Mouse (Mus musculus): ENCODE data around the gene C2cd5. TPM values are rescaled to one million over a fixed set of nuclear protein-coding genes. Genes with fewer than 3 reads are reported as not detected.

C2cd5 gene
- polyA plus RNA-seq, 1 experiment from 2014 or later: 33.3 TPM

GRCm38 (mm10) chr6:143073476-143073875, 26.5 kb downstream of the C2cd5 start:
- no peak for ATAC-seq (ENCODE audit: insufficient number of reproducible peaks, insufficient read depth, low FRiP score, low TSS enrichment, low read depth)
- Histone ChIP-seq H3K27ac (no peak overlapping the region), H3K4me3 (replicated peaks) (no peak overlapping the region), H3K4me2 (no peak overlapping the region), H3K9me3 (no peaks in the 10 kb centered on the region), H3K4me1 (replicated peaks) (no peaks in the 10 kb centered on the region), H3K27me3 (no peaks in the 10 kb centered on the region), H3K9ac (replicated peaks) (no peak overlapping the region), H3K36me3 (peaks cover 62% of the 10 kb centered on the region)
- 84% methylated on average over 6 of the region's 6 CpGs for WGBS

DNA sequence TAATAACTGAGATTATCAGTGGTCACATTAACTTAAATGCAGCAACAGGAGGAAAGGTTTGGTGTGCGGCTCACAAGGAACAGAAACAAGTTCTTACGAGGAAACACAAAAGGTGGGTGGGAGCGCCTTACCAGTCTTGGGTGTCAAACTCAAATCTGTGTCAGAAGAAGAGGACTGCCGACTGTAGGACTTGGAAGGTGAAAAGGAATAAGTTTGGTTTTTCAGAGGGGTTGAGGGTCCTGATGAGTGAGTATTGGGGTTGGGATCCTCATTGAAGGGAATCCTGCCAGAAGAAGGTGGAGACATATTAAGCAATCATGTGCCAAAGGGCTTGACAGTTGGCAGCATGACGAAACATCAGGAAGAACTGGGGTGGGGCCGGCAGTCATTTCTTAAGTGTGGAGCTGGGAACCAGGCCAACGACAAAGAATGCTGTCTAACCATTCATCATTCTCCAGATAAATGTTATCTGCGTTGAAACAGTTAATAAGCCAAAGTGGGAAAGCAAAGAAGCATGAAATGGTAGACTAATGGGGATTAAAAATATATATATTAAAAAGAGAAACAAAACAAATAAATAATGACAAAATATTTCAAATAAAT, 27.4 kb downstream of the C2cd5 start:
- H3K9me3 ChIP-seq: no peaks in the 10 kb centered on the region
- H3K9ac ChIP-seq (replicated peaks): no peak overlapping the region
- no peak overlapping the region for H3K27ac ChIP-seq
- H3K4me2 ChIP-seq: no peak overlapping the region
- 85% methylated on average over 8 of the region's 8 CpGs for WGBS
- no peaks in the 10 kb centered on the region for H3K27me3 ChIP-seq
- H3K36me3 ChIP-seq: peaks cover 55% of the 10 kb centered on the region
- ATAC-seq (ENCODE audit: insufficient number of reproducible peaks, insufficient read depth, low FRiP score, low TSS enrichment, low read depth): no peak
- H3K4me3 ChIP-seq (replicated peaks): no peak overlapping the region
- no peaks in the 10 kb centered on the region for H3K4me1 ChIP-seq (replicated peaks)

DNA sequence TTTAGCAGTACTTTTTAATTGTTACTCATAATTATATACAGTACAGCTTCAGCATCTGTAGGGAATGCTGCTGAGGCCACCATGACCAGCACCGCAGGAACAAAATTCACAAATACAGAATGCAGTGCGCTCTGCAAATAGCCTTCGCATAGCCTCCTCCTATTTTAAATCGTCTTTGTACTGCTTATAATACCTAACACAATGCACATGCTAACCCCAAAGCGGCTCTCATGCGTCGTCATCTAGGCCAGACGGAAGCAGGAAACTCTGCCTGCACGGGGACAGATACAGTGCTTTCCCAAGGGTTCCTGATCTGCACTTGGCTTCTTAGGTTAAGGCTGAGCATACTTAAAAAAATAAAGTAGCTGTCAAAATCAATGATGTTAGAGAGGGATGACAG, 29.2 kb downstream of the C2cd5 start:
- H3K27ac ChIP-seq: no peak overlapping the region
- H3K36me3 ChIP-seq: peaks cover 45% of the 10 kb centered on the region
- no peak overlapping the region for H3K4me3 ChIP-seq (replicated peaks)
- H3K4me2 ChIP-seq: no peak overlapping the region
- ATAC-seq (ENCODE audit: insufficient number of reproducible peaks, insufficient read depth, low FRiP score, low TSS enrichment, low read depth): no peak
- no peaks in the 10 kb centered on the region for H3K27me3 ChIP-seq
- no peak overlapping the region for H3K9ac ChIP-seq (replicated peaks)
- H3K9me3 ChIP-seq: no peaks in the 10 kb centered on the region
- H3K4me1 ChIP-seq (replicated peaks): no peaks in the 10 kb centered on the region
- 88% methylated on average over 9 of the region's 9 CpGs for WGBS

- Histone ChIP-seq H3K27ac (no peak overlapping the region), H3K27me3 (no peaks in the 10 kb centered on the region), H3K9ac (replicated peaks) (no peak overlapping the region), H3K4me3 (replicated peaks) (no peak overlapping the region), H3K9me3 (no peaks in the 10 kb centered on the region), H3K36me3 (peaks cover 44% of the 10 kb centered on the region), H3K4me1 (replicated peaks) (no peaks in the 10 kb centered on the region), H3K4me2 (no peak overlapping the region)
- 88% methylated on average over 5 of the region's 5 CpGs for WGBS
- no peak for ATAC-seq (ENCODE audit: insufficient number of reproducible peaks, insufficient read depth, low FRiP score, low TSS enrichment, low read depth)
These were observed 29.9 kb downstream of the C2cd5 start for GRCm38 (mm10) chr6:143070019-143070418.

- H3K4me2 ChIP-seq: no peak overlapping the region
- no peak overlapping the region for H3K9ac ChIP-seq (replicated peaks)
- no peak overlapping the region for H3K4me3 ChIP-seq (replicated peaks)
- 90% methylated on average over 8 of the region's 8 CpGs for WGBS
- H3K9me3 ChIP-seq: no peaks in the 10 kb centered on the region
- no peak overlapping the region for H3K27ac ChIP-seq
- H3K4me1 ChIP-seq (replicated peaks): no peaks in the 10 kb centered on the region
- H3K27me3 ChIP-seq: no peaks in the 10 kb centered on the region
- no peak for ATAC-seq (ENCODE audit: insufficient number of reproducible peaks, insufficient read depth, low FRiP score, low TSS enrichment, low read depth)
- peaks cover 43% of the 10 kb centered on the region for H3K36me3 ChIP-seq
These were observed 30.3 kb downstream of the C2cd5 start for GRCm38 (mm10) chr6:143069606-143070005.

DNA sequence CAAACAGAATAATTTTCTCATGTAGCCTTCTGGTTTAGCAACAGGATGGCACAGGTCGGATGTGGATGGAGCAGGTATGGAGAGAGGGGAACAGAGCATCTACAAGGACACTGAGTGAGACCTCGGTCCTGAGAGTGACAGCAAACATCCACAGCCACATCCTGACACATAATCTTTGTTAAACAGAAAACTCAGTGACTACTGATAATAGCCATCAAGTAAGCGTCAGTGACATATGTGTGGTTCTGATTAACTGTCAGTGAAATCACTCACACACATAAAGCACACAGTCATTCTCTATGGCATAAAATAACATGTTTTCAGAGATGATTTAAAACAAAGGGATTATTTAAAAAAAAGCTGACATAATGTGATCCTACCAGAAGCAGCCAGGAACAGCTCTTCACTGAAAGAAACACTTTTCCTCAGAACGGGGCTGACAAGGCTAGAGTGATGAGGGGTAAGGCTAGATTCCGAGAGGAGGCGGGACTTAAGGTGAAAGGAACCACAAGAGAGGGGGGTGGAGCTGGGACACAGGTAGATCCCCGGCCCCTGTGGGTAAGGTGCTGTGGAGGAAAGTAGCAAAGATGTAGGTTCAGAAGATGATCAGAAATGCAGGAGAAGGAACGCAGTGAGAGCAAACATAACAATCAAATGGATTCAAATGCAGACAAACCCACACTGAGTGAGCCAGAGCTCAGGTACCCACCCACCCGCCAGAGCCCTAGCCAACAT, 31.6 kb downstream of the C2cd5 start:
- ATAC-seq (ENCODE audit: insufficient number of reproducible peaks, insufficient read depth, low FRiP score, low TSS enrichment, low read depth): no peak
- H3K9ac ChIP-seq (replicated peaks): no peak overlapping the region

GRCm38 (mm10) chr6:143067654-143068053, 32.3 kb downstream of the C2cd5 start:
- H3K4me3 ChIP-seq (replicated peaks): no peak overlapping the region
- H3K4me2 ChIP-seq: no peak overlapping the region
- 88% methylated on average over 3 of the region's 3 CpGs for WGBS
- H3K9ac ChIP-seq (replicated peaks): no peak overlapping the region
- H3K9me3 ChIP-seq: no peaks in the 10 kb centered on the region
- H3K36me3 ChIP-seq: peaks cover 31% of the 10 kb centered on the region
- ATAC-seq (ENCODE audit: insufficient number of reproducible peaks, insufficient read depth, low FRiP score, low TSS enrichment, low read depth): no peak
- H3K27me3 ChIP-seq: no peaks in the 10 kb centered on the region
- no peaks in the 10 kb centered on the region for H3K4me1 ChIP-seq (replicated peaks)
- H3K27ac ChIP-seq: no peak overlapping the region

More for the DNA sequence above, 31.6 kb downstream of the C2cd5 start:
- no peaks in the 10 kb centered on the region for H3K27me3 ChIP-seq
- peaks cover 34% of the 10 kb centered on the region for H3K36me3 ChIP-seq
- no peak overlapping the region for H3K4me3 ChIP-seq (replicated peaks)
- WGBS: 73% methylated on average over 9 of the region's 9 CpGs
- H3K27ac ChIP-seq: no peak overlapping the region
- H3K9me3 ChIP-seq: no peaks in the 10 kb centered on the region
- H3K4me2 ChIP-seq: no peak overlapping the region
- no peaks in the 10 kb centered on the region for H3K4me1 ChIP-seq (replicated peaks)

- no peak overlapping the region for H3K9ac ChIP-seq (replicated peaks)
- 82% methylated on average over 9 of the region's 9 CpGs for WGBS
- H3K36me3 ChIP-seq: peaks cover 30% of the 10 kb centered on the region
- no peaks in the 10 kb centered on the region for H3K9me3 ChIP-seq
- no peaks in the 10 kb centered on the region for H3K27me3 ChIP-seq
- no peak overlapping the region for H3K27ac ChIP-seq
- no peaks in the 10 kb centered on the region for H3K4me1 ChIP-seq (replicated peaks)
- no peak overlapping the region for H3K4me2 ChIP-seq
- no peak for ATAC-seq (ENCODE audit: insufficient number of reproducible peaks, insufficient read depth, low FRiP score, low TSS enrichment, low read depth)
- H3K4me3 ChIP-seq (replicated peaks): no peak overlapping the region
These were observed 33.1 kb downstream of the C2cd5 start for GRCm38 (mm10) chr6:143066859-143067258.

DNA sequence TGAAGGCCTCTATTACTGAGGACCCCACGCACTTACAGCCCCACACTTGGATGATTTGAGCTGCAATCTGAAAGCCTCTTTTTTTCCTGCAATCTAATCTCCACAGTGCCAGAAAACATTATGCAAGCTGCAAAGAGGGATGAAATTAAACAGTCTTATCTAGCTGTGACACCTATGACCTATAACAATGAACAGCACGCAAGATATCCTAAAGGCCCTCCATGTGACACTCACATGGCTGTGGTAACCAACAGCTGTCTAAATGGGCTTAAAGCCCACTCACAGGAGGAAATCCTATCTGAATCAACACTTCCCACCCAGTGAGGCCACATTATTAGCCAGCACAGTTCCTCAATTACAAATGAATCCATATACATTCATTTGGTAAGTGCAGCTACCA, 35.9 kb downstream of the C2cd5 start:
- Histone ChIP-seq H3K4me3 (replicated peaks) (no peak overlapping the region), H3K4me2 (no peak overlapping the region), H3K9me3 (no peaks in the 10 kb centered on the region), H3K27me3 (no peaks in the 10 kb centered on the region), H3K27ac (no peak overlapping the region), H3K4me1 (replicated peaks) (no peaks in the 10 kb centered on the region), H3K9ac (replicated peaks) (no peak overlapping the region), H3K36me3 (peaks cover 25% of the 10 kb centered on the region)
- 89% methylated on average over 2 of the region's 2 CpGs for WGBS
- ATAC-seq (ENCODE audit: insufficient number of reproducible peaks, insufficient read depth, low FRiP score, low TSS enrichment, low read depth): no peak

DNA sequence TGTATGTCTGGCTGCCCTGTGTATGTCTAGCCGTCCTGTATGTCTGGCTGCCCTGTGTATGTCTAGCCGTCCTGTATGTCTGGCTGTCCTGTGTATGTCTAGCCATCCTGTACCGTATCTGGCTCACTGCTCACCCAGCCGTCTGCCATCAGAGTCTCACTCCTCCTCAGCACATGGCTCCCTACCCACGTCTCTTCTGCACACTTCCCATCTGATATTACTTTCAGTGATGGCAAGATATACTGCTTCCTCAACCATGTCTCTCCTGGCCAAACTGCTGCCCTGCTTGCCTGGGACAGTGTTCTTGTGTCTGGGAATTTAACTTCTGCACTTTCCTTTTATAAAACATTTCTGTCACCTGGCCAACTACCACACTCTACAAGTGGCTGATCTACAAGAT, 42.3 kb downstream of the C2cd5 start:
- Histone ChIP-seq H3K27ac (no peak overlapping the region), H3K4me2 (no peak overlapping the region), H3K36me3 (peaks cover 24% of the 10 kb centered on the region; the same call in 1 of the 2 replicates), H3K9ac (replicated peaks) (no peak overlapping the region), H3K9me3 (no peaks in the 10 kb centered on the region), H3K27me3 (no peaks in the 10 kb centered on the region), H3K4me1 (replicated peaks) (no peaks in the 10 kb centered on the region), H3K4me3 (replicated peaks) (no peak overlapping the region)
- WGBS: 97% methylated on average over 5 of the region's 5 CpGs
- ATAC-seq (ENCODE audit: insufficient number of reproducible peaks, insufficient read depth, low FRiP score, low TSS enrichment, low read depth): no peak

DNA sequence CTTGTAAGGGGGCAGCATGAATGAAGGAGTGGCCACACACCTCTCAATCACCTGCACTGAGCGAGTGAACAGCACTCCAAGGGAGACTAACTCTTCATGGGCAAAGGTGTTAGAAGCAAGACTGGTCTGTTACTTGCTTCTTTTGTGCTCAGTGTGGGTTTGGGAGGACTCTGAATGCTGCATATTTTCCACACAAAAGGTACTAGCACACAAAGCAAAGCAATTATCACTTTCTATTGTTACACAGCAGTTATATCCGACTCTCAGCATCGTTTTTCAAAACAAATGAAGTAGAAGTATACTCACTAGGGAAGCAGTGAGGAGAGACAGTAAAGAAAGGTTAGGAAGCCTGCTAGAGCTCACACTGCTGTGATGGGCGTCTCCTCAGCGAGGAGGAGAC, 48.4 kb downstream of the C2cd5 start:
- Histone ChIP-seq H3K27me3 (no peaks in the 10 kb centered on the region), H3K36me3 (peaks cover 48% of the 10 kb centered on the region)
- 91% methylated on average over 5 of the region's 5 CpGs for WGBS

More for the DNA sequence above, 48.4 kb downstream of the C2cd5 start:
- H3K4me1 ChIP-seq (replicated peaks): no peaks in the 10 kb centered on the region
- no peak overlapping the region for H3K4me2 ChIP-seq
- H3K27ac ChIP-seq: no peak overlapping the region
- no peak for ATAC-seq (ENCODE audit: insufficient number of reproducible peaks, insufficient read depth, low FRiP score, low TSS enrichment, low read depth)
- H3K4me3 ChIP-seq (replicated peaks): no peak overlapping the region
- H3K9me3 ChIP-seq: peaks cover 4% of the 10 kb centered on the region; the same call in 1 of the 2 replicates
- no peak overlapping the region for H3K9ac ChIP-seq (replicated peaks)

Data from limb, embryonic 12.5 days (tissue).